Mouse (Mus musculus) mature B cell (primary cell): Measurements from ENCODE around the gene Ift43.

Experiments used
- in situ Hi-C: fragments of 300-500 bp; cut with MboI; formaldehyde crosslinking; loops from 2 replicates; pipeline ENCODE4 v1.14.3; 2019

Gene Ift43

DNA sequence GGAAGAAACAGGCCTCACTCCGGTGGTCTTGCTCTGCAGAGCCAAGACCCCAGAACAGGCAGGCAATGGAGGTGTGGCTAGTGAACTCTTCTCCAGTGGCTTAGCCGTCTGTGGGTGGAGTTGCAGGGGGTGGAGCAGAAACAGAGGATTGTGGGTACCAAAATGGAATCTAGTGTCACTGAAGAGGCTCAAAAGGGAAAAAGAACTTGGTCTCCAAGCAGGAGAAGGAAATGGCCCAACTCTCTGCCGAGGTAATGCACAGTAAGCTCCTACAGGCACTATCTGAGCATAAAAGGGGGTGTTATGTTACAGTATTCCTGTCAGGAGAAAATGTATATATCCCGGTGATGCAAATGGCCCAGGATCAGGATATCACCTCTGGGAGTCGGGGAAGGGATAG, 86.9 kb downstream of the Ift43 start:
- in situ Hi-C loops, result no loop called here

DNA sequence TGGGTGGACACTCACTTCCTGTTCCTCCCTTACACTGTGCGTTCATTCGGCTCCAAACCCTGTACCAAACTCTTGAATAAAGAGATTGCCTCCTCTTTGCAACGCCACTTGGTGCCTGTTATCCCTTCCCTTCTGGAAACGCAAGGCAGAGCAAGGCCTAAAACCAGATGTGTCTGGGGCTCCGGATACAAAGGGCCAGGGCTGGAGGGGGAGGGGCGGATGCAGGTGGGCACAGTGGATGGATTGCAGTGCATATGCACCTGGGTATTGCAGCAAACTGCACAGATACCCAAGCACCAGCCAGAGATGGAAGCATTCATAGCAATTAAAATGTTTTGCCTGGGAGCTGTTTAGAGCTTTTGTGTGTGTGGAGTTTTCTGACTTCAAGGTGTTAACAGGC, 91.0 kb downstream of the Ift43 start:
- in situ Hi-C loops, result no loop called here

GRCm38 (mm10) chr12:86174369-86174768, 92.0 kb downstream of the Ift43 start:
- in situ Hi-C loops, result no loop called here

DNA sequence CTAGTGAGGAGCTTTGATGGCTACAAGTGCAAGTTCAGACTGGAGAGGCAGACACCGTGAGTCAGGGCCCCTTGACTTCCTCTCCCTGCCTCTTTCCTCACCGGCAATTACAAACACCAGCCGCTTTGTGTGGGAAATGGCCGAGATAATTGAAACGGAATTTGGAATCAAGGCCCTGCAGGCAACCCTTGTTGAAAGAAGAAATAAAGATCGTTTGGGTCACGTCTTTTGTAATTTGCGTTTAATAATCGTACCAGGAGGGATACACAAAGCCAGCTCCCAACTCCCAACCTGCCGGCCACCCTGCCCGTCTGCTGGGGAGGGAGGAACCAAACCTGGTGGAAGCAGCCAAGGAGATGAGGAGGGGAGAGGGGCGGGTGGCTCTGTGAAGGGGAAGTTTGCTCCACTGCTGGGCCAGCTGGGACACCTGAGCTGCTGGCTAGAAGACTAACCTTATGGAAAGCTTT, 93.2 kb downstream of the Ift43 start:
- in situ Hi-C loops, result no loop called here

- in situ Hi-C loops, result no loop called here
Observed at GRCm38 (mm10) chr12:86176675-86177339, 94.5 kb downstream of the Ift43 start.

- in situ Hi-C loops, result no loop called here
Observed at GRCm38 (mm10) chr12:86179266-86179665, 96.9 kb downstream of the Ift43 start.

DNA sequence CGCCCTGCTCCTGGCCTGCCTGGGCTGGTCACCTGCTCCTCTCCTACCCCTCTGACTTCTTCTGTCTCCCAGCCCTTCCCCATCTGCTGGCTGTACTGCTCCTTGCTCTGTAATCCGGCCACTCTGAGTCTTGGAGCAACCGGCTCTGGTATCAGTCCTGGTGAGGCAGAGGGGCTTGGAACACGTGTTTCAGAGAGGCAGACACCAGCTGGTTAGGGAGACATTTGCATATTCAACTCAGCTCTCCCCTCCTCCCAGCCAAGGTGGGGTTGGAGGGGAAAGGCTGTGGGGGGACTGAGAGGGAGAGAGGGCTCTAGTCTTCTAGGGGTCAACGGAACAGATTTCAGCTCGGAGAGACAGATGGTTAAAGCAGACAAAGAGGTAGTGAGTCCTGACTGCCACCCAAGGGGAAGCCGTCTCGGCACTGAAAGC, 99.0 kb downstream of the Ift43 start:
- in situ Hi-C loops, result no loop called here

DNA sequence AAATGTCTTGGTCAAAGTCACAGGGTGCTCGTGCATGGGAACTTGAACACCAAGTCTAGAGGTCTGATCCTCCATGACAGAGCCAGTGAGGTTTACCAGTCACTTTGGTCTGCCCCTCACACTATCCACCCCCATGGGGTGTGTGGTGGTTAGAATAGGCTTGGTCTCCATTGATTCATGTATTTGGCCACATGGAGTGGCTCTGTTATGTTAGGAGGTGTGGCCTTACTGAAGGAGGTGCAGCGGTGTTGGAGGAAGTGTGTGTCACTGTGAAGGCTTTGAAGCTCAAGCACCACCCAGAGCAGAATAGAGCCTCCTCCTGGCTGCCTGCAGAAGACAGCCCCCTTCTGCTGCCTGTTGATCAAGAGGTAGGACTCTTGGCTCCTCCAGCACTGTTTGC, 99.5 kb downstream of the Ift43 start:
- in situ Hi-C loops, result no loop called here

- in situ Hi-C loops, result no loop called here
Observed at GRCm38 (mm10) chr12:86182414-86182813, 100.1 kb downstream of the Ift43 start.

DNA sequence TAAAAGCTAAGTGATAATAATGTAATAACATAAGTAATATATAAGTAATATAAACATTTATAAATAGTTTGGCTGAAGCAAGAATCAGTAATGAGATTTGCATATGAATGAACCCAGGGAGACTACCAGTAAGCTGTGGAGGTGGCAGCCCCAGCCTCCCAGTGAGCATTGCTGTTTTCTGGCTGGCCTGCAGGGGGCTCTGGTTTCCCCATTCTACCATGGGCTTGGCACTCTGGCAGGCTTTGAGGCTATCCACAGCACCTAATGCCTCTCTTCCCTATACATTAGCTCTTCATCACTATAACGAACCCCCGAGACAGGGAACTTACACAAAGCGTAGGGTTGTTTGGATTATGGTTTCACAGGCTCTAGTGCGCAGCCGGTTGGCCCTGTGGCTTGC, 105.8 kb downstream of the Ift43 start:
- in situ Hi-C loops, result no loop called here

- in situ Hi-C loops, result no loop called here
Observed at GRCm38 (mm10) chr12:86189601-86190323, 107.4 kb downstream of the Ift43 start.

DNA sequence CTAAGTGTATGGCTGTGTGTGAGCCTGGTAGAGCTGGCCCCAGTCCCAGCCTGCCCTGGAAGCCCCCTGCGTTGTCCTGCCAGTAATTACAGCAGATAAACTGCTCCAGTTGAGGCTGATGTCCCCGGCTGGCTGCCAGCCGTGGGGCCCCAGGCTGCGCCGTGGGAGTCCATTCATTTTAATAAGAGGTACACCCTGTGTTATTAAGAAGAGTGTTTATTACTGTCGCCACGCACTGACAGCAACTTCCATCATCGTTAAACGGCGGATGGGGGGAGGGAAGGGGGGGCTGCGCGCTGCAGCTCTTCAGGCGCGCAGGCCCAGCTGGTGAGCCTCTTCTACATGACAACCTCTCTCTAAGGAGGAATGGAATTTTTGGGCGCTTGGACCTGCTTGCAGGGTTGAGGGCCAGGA, 109.7 kb downstream of the Ift43 start:
- in situ Hi-C loops, result no loop called here

DNA sequence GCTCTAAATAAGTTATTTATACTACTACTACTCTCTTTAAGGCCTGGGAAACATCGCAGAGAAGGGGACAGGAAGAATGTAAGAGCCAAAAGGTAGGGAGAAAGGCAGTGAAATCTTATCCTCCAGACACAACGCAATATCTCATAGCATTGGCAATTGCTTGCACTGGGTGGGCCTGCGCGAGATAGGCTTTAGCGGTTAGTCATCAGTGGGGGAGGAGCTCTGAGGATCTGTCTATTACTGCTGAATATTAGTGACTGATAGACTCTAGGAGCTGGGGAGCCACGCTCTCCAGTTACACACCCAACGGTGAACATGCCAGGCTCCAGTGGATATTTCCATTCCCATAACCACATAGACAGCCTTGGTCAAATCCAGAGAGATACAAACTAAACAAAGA, 114.6 kb downstream of the Ift43 start:
- in situ Hi-C loops, result no loop called here

GRCm38 (mm10) chr12:86203443-86204057, 121.2 kb downstream of the Ift43 start:
- in situ Hi-C loops, result no loop called here

DNA sequence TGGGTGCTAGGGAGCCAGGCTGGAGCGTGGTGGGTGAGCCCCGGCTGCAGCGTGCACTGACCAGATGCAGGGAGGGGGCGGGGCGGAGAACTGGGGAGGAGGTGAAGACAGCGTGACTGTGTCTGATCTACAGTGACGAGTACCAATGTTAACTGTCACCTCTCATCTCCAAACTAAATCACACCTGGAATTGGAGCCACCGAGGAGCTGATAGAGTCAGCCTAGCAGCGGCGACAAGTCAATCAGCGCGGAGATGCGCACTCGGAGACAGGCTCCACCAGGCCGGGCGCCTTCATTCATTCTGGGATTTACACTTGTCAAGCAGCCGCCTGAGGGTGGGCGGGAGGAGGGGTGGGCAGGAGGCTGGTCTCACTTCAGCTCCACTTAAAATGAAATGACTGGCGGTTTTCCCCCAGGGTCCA, 128.8 kb downstream of the Ift43 start:
- in situ Hi-C loops, result no loop called here
